In genomic region chr6:115122181-115122580, GRCm38 (mm10) we compare ENCODE assay signal across 13 mouse cellular contexts. TPM values are rescaled to one million over a fixed set of nuclear protein-coding genes. Genes with fewer than 3 reads are reported as not detected.
DNase-seq lines count a peak whose midpoint lies in the region; ATAC-seq lines count a peak whose summit lies in the region.
"Had no signal": no experiment of that assay in that cellular context is flagged by ENCODE, and none has a peak within 500 bp of the region (broad histone marks: within the 10 kb centered on the region; RNA-seq: fewer than 3 reads in every experiment).

No protein-coding gene starts in this region.

- no peak overlapping the region for H3K4me2 ChIP-seq in neural tube, embryonic 13.5 days
- H3K4me2 ChIP-seq in forebrain, embryonic 15.5 days (replicated peaks) = no peak overlapping the region
- H3K4me2 ChIP-seq in neural tube, embryonic 15.5 days = no peak overlapping the region
- H3K4me2 ChIP-seq: stomach, embryonic 15.5 days had no signal

- no peak for ATAC-seq in neural tube, embryonic 13.5 days (ENCODE audit: low read depth)
- ATAC-seq in forebrain, embryonic 15.5 days (replicated peaks) = 0 out of 2 replicates have a peak, but pooled peaks have one; percentile 31
- no peak for ATAC-seq in neural tube, embryonic 15.5 days (ENCODE audit: low FRiP score)
- ATAC-seq: lung, postnatal 0 days had no signal

- peak overlapping the region; percentile 79 for H3K27ac ChIP-seq in neural tube, embryonic 13.5 days (replicated peaks)
- peak overlapping the region; percentile 93 for H3K27ac ChIP-seq in forebrain, embryonic 15.5 days (replicated peaks)
- H3K27ac ChIP-seq in neural tube, embryonic 15.5 days (replicated peaks) = peak overlapping the region; percentile 29; the same call in 1 of the 2 replicates
- H3K27ac ChIP-seq: kidney, postnatal 0 days; stomach, embryonic 15.5 days had no signal

- 65% methylated on average over 4 of the region's 4 CpGs for WGBS in neural tube, embryonic 13.5 days
- WGBS in forebrain, embryonic 15.5 days = 40% methylated on average over 4 of the region's 4 CpGs
- WGBS in neural tube, embryonic 15.5 days = 59% methylated on average over 4 of the region's 4 CpGs

- DNase-seq in neural tube, embryonic 10.5 days (ENCODE audit: extremely low spot score, low spot score) = no peak
- peak; percentile 82 for DNase-seq in layer of hippocampus, adult 9-11 months
- no peak for DNase-seq in gastrocnemius, adult 8-10 months (ENCODE audit: low spot score in 2 of 2)
- no peak for DNase-seq in embryo, embryonic 11 days
- DNase-seq in lung, postnatal 14 days = no peak
- DNase-seq: liver; retina, postnatal 1 day had no signal

- H3K36me3 ChIP-seq in neural tube, embryonic 13.5 days = no peaks in the 10 kb centered on the region
- H3K36me3 ChIP-seq in forebrain, embryonic 15.5 days = no peaks in the 10 kb centered on the region
- no peaks in the 10 kb centered on the region for H3K36me3 ChIP-seq in neural tube, embryonic 15.5 days
- H3K36me3 ChIP-seq: stomach, embryonic 15.5 days had no signal

- H3K9me3 ChIP-seq in neural tube, embryonic 13.5 days = no peaks in the 10 kb centered on the region
- no peaks in the 10 kb centered on the region for H3K9me3 ChIP-seq in forebrain, embryonic 15.5 days
- no peaks in the 10 kb centered on the region for H3K9me3 ChIP-seq in neural tube, embryonic 15.5 days (replicated peaks)
- H3K9me3 ChIP-seq: stomach, embryonic 15.5 days had no signal

- H3K4me3 ChIP-seq in neural tube, embryonic 13.5 days = no peak overlapping the region
- no peak overlapping the region for H3K4me3 ChIP-seq in forebrain, embryonic 15.5 days
- H3K4me3 ChIP-seq in neural tube, embryonic 15.5 days (replicated peaks) = no peak overlapping the region
- H3K4me3 ChIP-seq: stomach, embryonic 15.5 days had no signal

- peaks cover 44% of the 10 kb centered on the region for H3K4me1 ChIP-seq in neural tube, embryonic 13.5 days (replicated peaks)
- peaks cover 52% of the 10 kb centered on the region for H3K4me1 ChIP-seq in forebrain, embryonic 15.5 days
- peaks cover 36% of the 10 kb centered on the region for H3K4me1 ChIP-seq in neural tube, embryonic 15.5 days
- H3K4me1 ChIP-seq: stomach, embryonic 15.5 days had no signal

- H3K27me3 ChIP-seq in neural tube, embryonic 13.5 days = no peaks in the 10 kb centered on the region
- no peaks in the 10 kb centered on the region for H3K27me3 ChIP-seq in forebrain, embryonic 15.5 days
- no peaks in the 10 kb centered on the region for H3K27me3 ChIP-seq in neural tube, embryonic 15.5 days (replicated peaks)
- H3K27me3 ChIP-seq: stomach, embryonic 15.5 days had no signal

- H3K9ac ChIP-seq in neural tube, embryonic 13.5 days = no peak overlapping the region
- H3K9ac ChIP-seq in forebrain, embryonic 15.5 days (replicated peaks) = no peak overlapping the region
- H3K9ac ChIP-seq in neural tube, embryonic 15.5 days (replicated peaks) = no peak overlapping the region
- H3K9ac ChIP-seq: stomach, embryonic 15.5 days had no signal

RNA-seq across cellular contexts. Expression of gene Syn2, which starts 12.5 kb away (rescaled TPM):
- 33.7 and 33.8 TPM in 2 replicates for polyA plus RNA-seq in neural tube, embryonic 13.5 days (2015; fragmentation: Nextera tagmentation; extraction: Ambion mirVana)
- 34.2 and 34.8 TPM in 2 replicates for polyA plus RNA-seq in forebrain, embryonic 15.5 days (2015; fragmentation: Nextera tagmentation; extraction: Ambion mirVana)
- 58.6 and 73.3 TPM in 2 replicates for polyA plus RNA-seq in neural tube, embryonic 15.5 days (2015; fragmentation: Nextera tagmentation; extraction: Ambion mirVana)
- under 1 TPM; 0.13 to 0.70 (median 0.58) TPM for total RNA-seq in gastrocnemius, adult 8-10 months (2022)

Comparison
In these comparisons a context has a peak if more than half of its experiments do, and no peak if none do; other contexts are left out.
1. H3K27ac ChIP-seq: peak in every context shown above with its lines; median percentile 93 in forebrain, embryonic 15.5 days; 79 in neural tube, embryonic 13.5 days; 29 in neural tube, embryonic 15.5 days.